Mouse (Mus musculus) CH12.LX (cell line): ENCODE results near the gene Dmkn. TPM values are rescaled to one million over a fixed set of nuclear protein-coding genes. Genes with fewer than 3 reads are reported as not detected.

ENCODE experiments used
- DNase-seq: peaks from one replicate; pipeline ENCODE4 v3.0.0-alpha.2; 2013; ENCODE audit errors: extremely low read depth
- H3K27ac ChIP-seq: 2 replicates; pipeline ENCODE4 v1.5.1; 2012; ENCODE audit warnings: low read depth, mild to moderate bottlenecking, control low read depth, moderate library complexity; ENCODE audit not compliant: insufficient read depth
- H3K27me3 ChIP-seq: replicated peaks from 2 replicates; pipeline ENCODE3; 2012; ENCODE audit warnings: inconsistent platforms
- H3K36me3 ChIP-seq, 2 experiments: replicated peaks in 1 of 2; 2 replicates each; pipeline versions ENCODE3 to v1.6.1; 2012; ENCODE audit warnings: inconsistent platforms in 1 of 2, low read length in 1 of 2, mild to moderate bottlenecking in 1 of 2, mixed read lengths in 1 of 2, moderate library complexity in 1 of 2; ENCODE audit not compliant: control insufficient read depth in 1 of 2, insufficient read depth in 1 of 2
- H3K4me1 ChIP-seq, 2 experiments: 2 replicates each; pipeline ENCODE4 v1.6.1; 2012; ENCODE audit warnings: inconsistent platforms in 1 of 2, moderate library complexity in 1 of 2; ENCODE audit not compliant: insufficient read depth in 2 of 2, control insufficient read depth in 1 of 2
- H3K4me2 ChIP-seq: 2 replicates; pipeline ENCODE4 v1.6.1; 2012; ENCODE audit warnings: low read depth, mild to moderate bottlenecking, control low read depth; ENCODE audit not compliant: poor library complexity, insufficient read depth, severe bottlenecking
- H3K4me3 ChIP-seq, 3 experiments: fragments of 150-350 bp in 1 of 3; sonication (generic) in 1 of 3; replicated peaks in 1 of 3; 2 replicates each; pipeline versions ENCODE3 to v1.5.1; 2011 to 2012; ENCODE audit warnings: low read depth in 2 of 3, low read length in 2 of 3, mild to moderate bottlenecking in 2 of 3, moderate library complexity in 2 of 3, control low read depth in 1 of 3, improper control_type of control experiment in 1 of 3, inconsistent platforms in 1 of 3, mixed read lengths in 1 of 3; ENCODE audit not compliant: poor library complexity in 1 of 3
- H3K79me2 ChIP-seq: replicated peaks from 2 replicates; pipeline ENCODE4 v1.6.1; 2012; ENCODE audit warnings: mild to moderate bottlenecking, moderate library complexity; ENCODE audit not compliant: control insufficient read depth, poor library complexity, insufficient read depth, severe bottlenecking; ENCODE audit errors: extremely low read depth
- H3K9ac ChIP-seq: 2 replicates; pipeline ENCODE4 v1.6.1; 2012; ENCODE audit warnings: low read depth, mild to moderate bottlenecking, control low read depth, moderate library complexity; ENCODE audit not compliant: insufficient read depth
- H3K9me3 ChIP-seq: replicated peaks from 2 replicates; pipeline ENCODE3; 2012; ENCODE audit warnings: low read length, inconsistent platforms, mixed read lengths
- CHD1 ChIP-seq: IDR thresholded peaks from 2 replicates; pipeline ENCODE4 v1.6.1; 2012; ENCODE audit warnings: low read depth, low read length, improper control_type of control experiment, inconsistent platforms
- E2F4 ChIP-seq: IDR thresholded peaks from 2 replicates; pipeline ENCODE4 v1.6.1; 2011; ENCODE audit warnings: low read depth, low read length, improper control_type of control experiment; ENCODE audit not compliant: insufficient replicate concordance
- ETS1 ChIP-seq: conservative IDR thresholded peaks from 2 replicates; pipeline ENCODE4 v1.6.1; 2012; ENCODE audit warnings: low read depth, mild to moderate bottlenecking, inconsistent platforms, low read length, improper control_type of control experiment, moderate library complexity
- JUN ChIP-seq: IDR thresholded peaks from 2 replicates; pipeline ENCODE4 v1.6.1; 2011; ENCODE audit warnings: low read depth, mild to moderate bottlenecking, low read length, improper control_type of control experiment, moderate library complexity; ENCODE audit not compliant: insufficient read depth
- JUND ChIP-seq: conservative IDR thresholded peaks from 2 replicates; pipeline ENCODE4 v1.6.1; 2011; ENCODE audit warnings: low read depth, low read length, improper control_type of control experiment
- MAZ ChIP-seq: IDR thresholded peaks from 2 replicates; pipeline ENCODE4 v1.6.1; 2012; ENCODE audit warnings: low read depth, mild to moderate bottlenecking, inconsistent platforms, low read length, improper control_type of control experiment, moderate library complexity
- MEF2A ChIP-seq: IDR thresholded peaks from 2 replicates; pipeline ENCODE4 v1.6.1; 2014; ENCODE audit warnings: low read depth, mild to moderate bottlenecking, inconsistent platforms, low read length, improper control_type of control experiment, borderline replicate concordance
- MYC ChIP-seq: IDR thresholded peaks from 2 replicates; pipeline ENCODE4 v1.6.1; 2011; ENCODE audit warnings: low read depth, mild to moderate bottlenecking, improper control_type of control experiment, low read length
- NRF1 ChIP-seq: IDR thresholded peaks from 2 replicates; pipeline ENCODE4 v1.6.1; 2014; ENCODE audit warnings: low read depth, mild to moderate bottlenecking, inconsistent platforms, low read length, improper control_type of control experiment, moderate library complexity
- POLR2AphosphoS2 ChIP-seq: IDR thresholded peaks from 2 replicates; pipeline ENCODE4 v1.6.1; 2011; ENCODE audit warnings: low read depth, low read length, improper control_type of control experiment
- RAD21 ChIP-seq: IDR thresholded peaks from 2 replicates; pipeline ENCODE4 v1.6.1; 2011; ENCODE audit warnings: low read depth, mild to moderate bottlenecking, low read length, improper control_type of control experiment, moderate library complexity
- SIN3A ChIP-seq: IDR thresholded peaks from 2 replicates; pipeline ENCODE4 v1.6.1; 2012; ENCODE audit warnings: low read length, improper control_type of control experiment, inconsistent platforms
- SMC3 ChIP-seq: IDR thresholded peaks from 2 replicates; pipeline ENCODE4 v1.6.1; 2011; ENCODE audit warnings: low read depth, low read length, improper control_type of control experiment
- TBP ChIP-seq: conservative IDR thresholded peaks from 2 replicates; pipeline ENCODE4 v1.6.1; 2011; ENCODE audit warnings: low read depth, low read length, improper control_type of control experiment
- TCF12 ChIP-seq: IDR thresholded peaks from 2 replicates; pipeline ENCODE4 v1.6.1; 2014; ENCODE audit warnings: low read depth, mild to moderate bottlenecking, inconsistent platforms, low read length, improper control_type of control experiment
- ZC3H11A ChIP-seq: IDR thresholded peaks from 2 replicates; pipeline ENCODE4 v1.6.1; 2012; ENCODE audit warnings: low read depth, mild to moderate bottlenecking, inconsistent platforms, low read length, improper control_type of control experiment
- ZNF384 ChIP-seq: IDR thresholded peaks from 2 replicates; pipeline ENCODE4 v1.6.1; 2012; ENCODE audit warnings: low read depth, low read length, improper control_type of control experiment, inconsistent platforms
- dilution Hi-C: fragments of 300-500 bp; cut with MboI; formaldehyde crosslinking; loops from 2 replicates; pipeline ENCODE4 v1.14.3; 2020; ENCODE audit warnings: low sequenced_read_pairs; ENCODE audit not compliant: extremely low pct_unique_long_range_greater_than_20kb, extremely low pct_ligation_motif_present
- in situ Hi-C: fragments of 300-500 bp; cut with MboI; formaldehyde crosslinking; loops from 3 replicates; pipeline ENCODE4 v1.14.3; 2019; ENCODE audit warnings: low sequenced_read_pairs, low pct_ligation_motif_present, low pct_unique_long_range_greater_than_20kb, mixed read lengths
- polyA plus RNA-seq: library from polyadenylated mRNA; unstranded; fragments of >175 nt; gene quantifications from 2 replicates; pipeline ENCODE4 v1.2.1, GENCODE M21; 2012; ENCODE audit warnings: low read depth; ENCODE audit not compliant: insufficient read length
- total RNA-seq, 2 experiments: library from RNA; depleted of rRNA; stranded (reverse); fragments of 300-350 nt in 1 of 2; fragments of >200 nt in 1 of 2; gene quantifications; 2 replicates each; pipeline ENCODE4 v1.2.3; 2012 to 2014

Dmkn gene
- total and polyA plus RNA-seq, 3 experiments = not detected

DNA sequence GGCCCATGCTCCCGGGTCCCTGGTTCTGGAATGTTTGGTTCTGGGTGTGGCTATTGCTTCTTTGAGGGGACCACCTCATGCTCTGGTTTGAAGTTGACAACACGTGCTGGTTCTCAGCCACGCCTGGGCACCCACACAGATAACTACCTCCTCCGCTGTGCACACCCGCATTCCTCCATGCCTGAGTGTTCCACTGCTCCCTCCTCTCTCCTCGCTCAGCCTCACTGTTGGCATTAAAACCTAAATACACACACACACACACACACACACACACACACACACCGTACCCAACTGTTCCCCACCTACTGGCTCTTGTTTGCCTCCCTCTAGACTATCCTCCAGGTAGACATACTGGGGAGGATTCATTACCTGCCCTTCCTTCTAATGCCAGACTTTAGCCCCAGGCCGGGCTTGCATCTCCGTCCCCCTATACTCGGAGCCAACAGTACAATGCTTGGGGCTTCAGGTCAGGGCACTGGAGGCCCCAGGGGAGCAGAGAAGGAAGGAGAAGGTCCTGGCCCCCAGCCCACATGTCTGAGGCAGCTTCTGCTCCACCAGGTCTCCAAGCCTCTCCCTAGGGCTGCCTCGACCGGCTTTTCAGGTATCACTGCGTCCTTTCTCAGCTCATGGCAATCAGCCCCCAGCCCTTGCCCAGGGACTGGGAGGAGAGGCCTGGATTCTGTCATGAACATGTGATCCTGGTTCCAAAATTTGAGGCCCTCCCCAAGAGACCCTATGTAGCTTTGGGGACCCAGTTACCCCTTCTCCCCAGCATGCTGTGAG, 13.5 kb upstream of the Dmkn start:
- in situ Hi-C loops = no loop called here
- no peak overlapping the region for H3K4me3 ChIP-seq
- H3K9ac ChIP-seq = no peak overlapping the region
- DNase-seq = no peak
- H3K27ac ChIP-seq = no peak overlapping the region
- H3K4me2 ChIP-seq = no peak overlapping the region
- dilution Hi-C loops = no loop called here
- H3K79me2 ChIP-seq = no peaks in the 10 kb centered on the region
- H3K36me3 ChIP-seq = peaks cover 0 to 4% of the 10 kb centered on the region in 2 experiments
- TF ChIP-seq ETS1 (no peak), E2F4 (no peak), NRF1 (no peak), MYC (no peak)
- H3K9me3 ChIP-seq = peaks cover 5% of the 10 kb centered on the region
- H3K4me1 ChIP-seq = peaks cover 5 to 23% of the 10 kb centered on the region in 2 experiments; a peak in 2 of 4 replicates
- H3K27me3 ChIP-seq = no peaks in the 10 kb centered on the region

DNA sequence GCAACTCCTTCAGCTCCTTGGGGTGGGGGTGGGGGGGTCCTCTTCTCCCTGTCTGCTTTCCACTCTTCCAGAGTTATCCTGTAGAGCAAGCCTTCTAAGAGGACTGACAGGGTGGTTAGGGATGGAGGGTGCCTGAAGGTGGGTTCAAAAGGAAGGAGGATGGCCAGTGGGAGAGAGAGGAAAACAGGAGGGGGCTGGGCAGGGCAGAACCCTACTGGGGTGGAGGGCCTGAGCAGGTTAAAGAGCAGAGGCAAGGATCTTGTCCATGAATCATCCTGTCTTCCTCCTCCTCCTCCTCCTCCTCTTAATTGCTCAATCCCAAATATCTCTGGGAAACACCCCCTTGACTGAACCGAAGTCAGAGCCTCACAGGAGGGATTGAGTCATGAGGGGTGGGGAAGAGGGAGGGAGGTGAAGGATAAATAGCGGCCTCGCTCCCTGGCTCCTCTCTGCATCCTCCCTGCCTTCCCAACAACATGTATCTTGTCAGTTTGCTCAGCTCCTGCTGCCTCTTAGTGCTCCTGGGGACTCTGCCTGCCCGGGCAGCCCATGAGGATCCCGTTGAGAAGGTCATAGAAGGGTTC, 12.4 kb upstream of the Dmkn start, which contains the start of gene Sbsn:
Gene Sbsn (plus strand): TSS at position 386 of the 584 bp plus-strand sequence.
- H3K9me3 ChIP-seq = peaks cover 8% of the 10 kb centered on the region
- TF ChIP-seq SIN3A (no peak), TCF12 (no peak), MAZ (no peak), ZC3H11A (no peak), MEF2A (no peak), TBP (no peak), SMC3 (no peak), RAD21 (no peak), ETS1 (no peak), E2F4 (no peak), JUND (no peak), CHD1 (no peak), JUN (no peak), ZNF384 (no peak), POLR2AphosphoS2 (no peak)
- no peak within 1 kb of the TSS for H3K4me3 ChIP-seq
- no peaks in the 10 kb centered on the region for H3K27me3 ChIP-seq
- in situ Hi-C loops (no loop called here), dilution Hi-C loops (no loop called here)
- H3K27ac ChIP-seq = no peak within 1 kb of the TSS
- no peak for DNase-seq
- H3K9ac ChIP-seq = no peak within 1 kb of the TSS
- H3K4me2 ChIP-seq = no peak within 1 kb of the TSS
- H3K4me1 ChIP-seq = peaks cover 5 to 23% of the 10 kb centered on the region in 2 experiments; a peak in 2 of 4 replicates
- peaks cover 0 to 8% of the 10 kb centered on the region in 2 experiments for H3K36me3 ChIP-seq
- H3K79me2 ChIP-seq = no peaks in the 10 kb centered on the region
